Mouse (Mus musculus) lung, postnatal 0 days (tissue): Measurements from ENCODE around the gene Vwa5b2. TPM values are rescaled to one million over a fixed set of nuclear protein-coding genes. Genes with fewer than 3 reads are reported as not detected.

Source experiments
- ATAC-seq: fragments of 200-750 bp; cut with Nextera tagmentation; 2 replicates; pipeline ENCODE4 v1.8.0; 2017; ENCODE audit warnings: moderate library complexity
- DNase-seq: peaks from one replicate; pipeline ENCODE4 v3.0.0-alpha.2; 2016; ENCODE audit warnings: low spot score
- H3K27ac ChIP-seq: fragments of 300-500 bp; sonication (generic); 2 replicates; pipeline ENCODE4 v1.5.1; 2014; ENCODE audit warnings: antibody characterized with exemption, mild to moderate bottlenecking, low read length, mixed read lengths
- H3K27me3 ChIP-seq: fragments of 300-500 bp; sonication (generic); replicated peaks from 2 replicates; pipeline ENCODE4 v1.6.1; 2014; ENCODE audit warnings: low read length, mixed read lengths; ENCODE audit not compliant: insufficient read depth
- H3K36me3 ChIP-seq: fragments of 300-500 bp; sonication (generic); 2 replicates; pipeline ENCODE4 v1.6.1; 2014; ENCODE audit warnings: low read length, mixed read lengths; ENCODE audit not compliant: insufficient read depth
- H3K4me1 ChIP-seq: fragments of 300-500 bp; sonication (generic); 2 replicates; pipeline ENCODE4 v1.6.1; 2014; ENCODE audit warnings: antibody characterized with exemption, low read depth, low read length, mixed read lengths; ENCODE audit not compliant: insufficient read depth
- H3K4me2 ChIP-seq: fragments of 300-500 bp; sonication (generic); replicated peaks from 2 replicates; pipeline ENCODE4 v1.6.1; 2014; ENCODE audit warnings: low read depth, mild to moderate bottlenecking, low read length, moderate library complexity, mixed read lengths
- H3K4me3 ChIP-seq: fragments of 300-500 bp; sonication (generic); 2 replicates; pipeline ENCODE4 v1.5.1; 2014; ENCODE audit warnings: low read depth, low read length
- H3K9ac ChIP-seq: fragments of 300-500 bp; sonication (generic); replicated peaks from 2 replicates; pipeline ENCODE4 v1.6.1; 2014; ENCODE audit warnings: low read depth, mild to moderate bottlenecking
- H3K9me3 ChIP-seq: fragments of 300-500 bp; sonication (generic); 2 replicates; pipeline ENCODE4 v1.6.1; 2016; ENCODE audit warnings: low read length, mixed read lengths
- CTCF ChIP-seq: IDR thresholded peaks from 2 replicates; pipeline ENCODE4 v1.5.1; 2016; ENCODE audit warnings: antibody characterized with exemption, mild to moderate bottlenecking
- EP300 ChIP-seq: IDR thresholded peaks from 2 replicates; pipeline ENCODE4 v1.6.1; 2016; ENCODE audit warnings: antibody characterized with exemption, mild to moderate bottlenecking, control low read depth
- WGBS: fragments of 180-500 bp; shearing (Covaris S2); extraction: QIAGEN DNeasy Blood & Tissue Kit; methylation state at CpG from one replicate; pipeline ENCODE4 v1.1.7; 2014; 5-methylcytosine and 5-hydroxymethylcytosine counted together
- polyA plus RNA-seq: library from polyadenylated mRNA; unstranded; fragments of >200 nt; fragmentation: Nextera tagmentation; extraction: Ambion mirVana; gene quantifications from 2 replicates; pipeline ENCODE4 v1.2.1, GENCODE M21; 2015

Gene Vwa5b2
- polyA plus RNA-seq, 1 experiment from 2014 or later, result 0.06 TPM

- TF ChIP-seq EP300 (no peak), CTCF (no peak)
- H3K27ac ChIP-seq, result no peak overlapping the region
- H3K4me3 ChIP-seq, result peak overlapping the region; percentile 68
- H3K4me1 ChIP-seq, result peaks cover 9% of the 10 kb centered on the region; the same call in 1 of the 2 replicates
- DNase-seq (peak; percentile 27), ATAC-seq (no peak)
- H3K27me3 ChIP-seq, result no peaks in the 10 kb centered on the region
- H3K9ac ChIP-seq, result peak overlapping the region; percentile 67
- 34% methylated on average over 9 of the region's 9 CpGs for WGBS
- H3K4me2 ChIP-seq, result peak overlapping the region; percentile 67
- no peaks in the 10 kb centered on the region for H3K9me3 ChIP-seq
- peaks cover 27% of the 10 kb centered on the region; the same call in 1 of the 2 replicates for H3K36me3 ChIP-seq
Observed at GRCm38 (mm10) chr16:20549161-20549560, 40.1 kb upstream of the Vwa5b2 start.

GRCm38 (mm10) chr16:20551691-20552090, 37.6 kb upstream of the Vwa5b2 start:
- no peak overlapping the region for H3K27ac ChIP-seq
- no peak for TF ChIP-seq CTCF
- TF ChIP-seq EP300, result no peak
- no peaks in the 10 kb centered on the region for H3K27me3 ChIP-seq
- no peak overlapping the region for H3K9ac ChIP-seq
- no peak overlapping the region for H3K4me2 ChIP-seq
- H3K9me3 ChIP-seq, result no peaks in the 10 kb centered on the region
- peaks cover 24% of the 10 kb centered on the region; the same call in 1 of the 2 replicates for H3K36me3 ChIP-seq
- ATAC-seq (no peak), DNase-seq (no peak)
- H3K4me3 ChIP-seq, result no peak overlapping the region
- peaks cover 9% of the 10 kb centered on the region; the same call in 1 of the 2 replicates for H3K4me1 ChIP-seq
- whole genome bisulfite sequencing, result 95% methylated on average over 5 of the region's 5 CpGs

- no peak overlapping the region for H3K27ac ChIP-seq
- H3K4me2 ChIP-seq, result no peak overlapping the region
- ATAC-seq, result no peak
- peaks cover 9% of the 10 kb centered on the region; the same call in 1 of the 2 replicates for H3K4me1 ChIP-seq
- 88% methylated on average over 1 of the region's 1 CpGs for WGBS
- H3K36me3 ChIP-seq, result peaks cover 24% of the 10 kb centered on the region; the same call in 1 of the 2 replicates
- no peak for DNase-seq
- no peak overlapping the region for H3K4me3 ChIP-seq
- H3K27me3 ChIP-seq, result no peaks in the 10 kb centered on the region
- TF ChIP-seq EP300 (no peak), CTCF (no peak)
- H3K9ac ChIP-seq, result no peak overlapping the region
- no peaks in the 10 kb centered on the region for H3K9me3 ChIP-seq
Observed at GRCm38 (mm10) chr16:20552594-20552993, 36.7 kb upstream of the Vwa5b2 start.

- Histone ChIP-seq H3K4me1 (no peaks in the 10 kb centered on the region), H3K36me3 (peaks cover 47% of the 10 kb centered on the region), H3K27ac (no peak overlapping the region), H3K27me3 (no peaks in the 10 kb centered on the region), H3K4me2 (no peak overlapping the region), H3K4me3 (no peak overlapping the region), H3K9me3 (no peaks in the 10 kb centered on the region), H3K9ac (no peak overlapping the region)
- no peak for DNase-seq
- no peak for TF ChIP-seq CTCF
- no peak for TF ChIP-seq EP300
- WGBS, result 81% methylated on average over 6 of the region's 6 CpGs
- no peak for ATAC-seq
Observed at GRCm38 (mm10) chr16:20555000-20555399, 34.3 kb upstream of the Vwa5b2 start.

- H3K27me3 ChIP-seq, result no peaks in the 10 kb centered on the region
- TF ChIP-seq EP300, result no peak
- no peak for TF ChIP-seq CTCF
- H3K36me3 ChIP-seq, result peaks cover 43% of the 10 kb centered on the region
- no peaks in the 10 kb centered on the region for H3K9me3 ChIP-seq
- no peak overlapping the region for H3K9ac ChIP-seq
- no peak overlapping the region for H3K27ac ChIP-seq
- ATAC-seq (no peak), DNase-seq (no peak)
- no peaks in the 10 kb centered on the region for H3K4me1 ChIP-seq
- H3K4me2 ChIP-seq, result no peak overlapping the region
- H3K4me3 ChIP-seq, result no peak overlapping the region
- 67% methylated on average over 7 of the region's 7 CpGs for WGBS
Observed at GRCm38 (mm10) chr16:20557381-20557780, 31.9 kb upstream of the Vwa5b2 start.

- H3K27me3 ChIP-seq, result no peaks in the 10 kb centered on the region
- WGBS, result 59% methylated on average over 1 of the region's 1 CpGs
- no peaks in the 10 kb centered on the region for H3K9me3 ChIP-seq
- H3K4me3 ChIP-seq, result no peak overlapping the region
- H3K36me3 ChIP-seq, result peaks cover 9% of the 10 kb centered on the region; the same call in 1 of the 2 replicates
- DNase-seq, result no peak
- H3K27ac ChIP-seq, result no peak overlapping the region
- no peaks in the 10 kb centered on the region for H3K4me1 ChIP-seq
- no peak overlapping the region for H3K9ac ChIP-seq
- no peak for TF ChIP-seq CTCF
- no peak for TF ChIP-seq EP300
- H3K4me2 ChIP-seq, result no peak overlapping the region
- ATAC-seq, result no peak
Observed at GRCm38 (mm10) chr16:20565075-20565474, 24.2 kb upstream of the Vwa5b2 start.
